In genomic region chr1:70911235-70911634, GRCm38 (mm10) we compare ENCODE assay signal across 20 mouse cellular contexts.
DNase-seq lines count a peak whose midpoint lies in the region; ATAC-seq and TF ChIP-seq lines count a peak whose summit lies in the region.
"Had no signal": no experiment of that assay in that cellular context is flagged by ENCODE, and none has a peak within 500 bp of the region (broad histone marks: within the 10 kb centered on the region; RNA-seq: fewer than 3 reads in every experiment).

No protein-coding gene starts in this region.

- ATAC-seq in kidney, postnatal 0 days (replicated peaks; ENCODE audit: low FRiP score, low read depth), result no peak; the same call in 1 of the 2 replicates
- ATAC-seq: forebrain, embryonic 16.5 days had no signal

- H3K27ac ChIP-seq in kidney, postnatal 0 days, result no peak overlapping the region
- no peak overlapping the region for H3K27ac ChIP-seq in gastrocnemius, adult 2 months
- H3K27ac ChIP-seq: embryonic facial prominence, embryonic 13.5 days; forebrain, embryonic 12.5 days; heart, adult 2 months; heart, embryonic 15.5 days; hindbrain, embryonic 14.5 days had no signal

- H3K9me3 ChIP-seq in kidney, postnatal 0 days (replicated peaks; ENCODE audit: low read length), result no peaks in the 10 kb centered on the region
- H3K9me3 ChIP-seq: embryonic facial prominence, embryonic 13.5 days; forebrain, embryonic 12.5 days; heart, embryonic 15.5 days had no signal

- H3K4me1 ChIP-seq in kidney, postnatal 0 days (replicated peaks; ENCODE audit: insufficient read depth, low read length), result no peaks in the 10 kb centered on the region
- H3K4me1 ChIP-seq: embryonic facial prominence, embryonic 13.5 days; forebrain, embryonic 12.5 days; heart, embryonic 15.5 days had no signal

- no peak overlapping the region for H3K4me3 ChIP-seq in kidney, postnatal 0 days (replicated peaks; ENCODE audit: low read depth, low read length)
- H3K4me3 ChIP-seq in gastrocnemius, adult 2 months, result no peak overlapping the region
- H3K4me3 ChIP-seq: embryonic facial prominence, embryonic 13.5 days; forebrain, embryonic 12.5 days; heart, adult 2 months; heart, embryonic 15.5 days had no signal

- 20% methylated on average over 4 of the region's 4 CpGs for whole genome bisulfite sequencing in kidney, postnatal 0 days

- H3K36me3 ChIP-seq in kidney, postnatal 0 days (ENCODE audit: insufficient read depth, low read length), result no peaks in the 10 kb centered on the region
- H3K36me3 ChIP-seq: embryonic facial prominence, embryonic 13.5 days; forebrain, embryonic 12.5 days; heart, embryonic 15.5 days had no signal

- peak; percentile 76 for DNase-seq in heart, adult 11 months
- no peak for DNase-seq in heart, adult 18-20 months
- peak; percentile 50 for DNase-seq in kidney, postnatal 0 days (ENCODE audit: low spot score)
- DNase-seq in kidney, adult 8-10 months, result no peak
- DNase-seq in mesoderm, embryonic 11.5 days (ENCODE audit: low read depth, low spot score), result peak; percentile 20
- DNase-seq in layer of hippocampus, adult 9-10 months (ENCODE audit: low spot score), result no peak
- no peak for DNase-seq in gastrocnemius, adult 2 months
- DNase-seq: adrenal gland, postnatal 10 days; cerebellum, adult 11 months; cerebellum, adult 8-10 months; cerebellum, postnatal 14 days; gastrocnemius, postnatal 36 days; heart, adult 2 months; heart, postnatal 14 days had no signal

- no peaks in the 10 kb centered on the region for H3K27me3 ChIP-seq in kidney, postnatal 0 days (ENCODE audit: insufficient read depth, low read length)
- H3K27me3 ChIP-seq: embryonic facial prominence, embryonic 13.5 days; forebrain, embryonic 12.5 days; heart, embryonic 15.5 days had no signal

- intact Hi-C loops in gastrocnemius, adult 2 months (cut with DNase I), result no loop called here

- TF ChIP-seq CTCF in kidney, postnatal 0 days (IDR thresholded peaks at IDR 0.05; ENCODE audit: low read depth), result no peak
- no peak for TF ChIP-seq CTCF in gastrocnemius, adult 2 months (IDR thresholded peaks at IDR 0.05)

- no peak overlapping the region for H3K9ac ChIP-seq in kidney, postnatal 0 days (ENCODE audit: low read depth, low read length)
- H3K9ac ChIP-seq: embryonic facial prominence, embryonic 13.5 days; forebrain, embryonic 12.5 days; heart, embryonic 15.5 days; hindbrain, embryonic 14.5 days had no signal

- no peak overlapping the region for H3K4me2 ChIP-seq in kidney, postnatal 0 days (ENCODE audit: low read length)
- H3K4me2 ChIP-seq: embryonic facial prominence, embryonic 13.5 days; forebrain, embryonic 12.5 days; heart, embryonic 11.5 days; heart, embryonic 15.5 days; hindbrain, embryonic 14.5 days had no signal

Comparison
In these comparisons a context has a peak if more than half of its experiments do, and no peak if none do; other contexts are left out.
1. DNase-seq: peak in heart, adult 11 months (single experiment), kidney, postnatal 0 days (single experiment) and mesoderm, embryonic 11.5 days (single experiment); none in heart, adult 18-20 months (0 of 2), kidney, adult 8-10 months (0 of 2), layer of hippocampus, adult 9-10 months (single experiment) and gastrocnemius, adult 2 months (single experiment).